Mouse (Mus musculus): ENCODE data around the gene Pdcd11. TPM values are rescaled to one million over a fixed set of nuclear protein-coding genes. Genes with fewer than 3 reads are reported as not detected.
A peak's percentile ranks its signal among the peaks of the same experiment; 100 is the strongest.

Pdcd11 gene
- polyA plus RNA-seq, 1 experiment from 2014 or later, result 7.3 TPM

- Histone ChIP-seq H3K9me3 (ENCODE audit: control insufficient read depth, low read length) (no peaks in the 10 kb centered on the region), H3K4me2 (ENCODE audit: low read length) (peak overlapping the region; percentile 20; the same call in 1 of the 2 replicates), H3K27me3 (ENCODE audit: control insufficient read depth, insufficient read depth, low read length) (no peaks in the 10 kb centered on the region), H3K9ac (replicated peaks; ENCODE audit: low read length) (no peak overlapping the region), H3K4me3 (replicated peaks; ENCODE audit: low read depth, low read length) (no peak overlapping the region), H3K36me3 (ENCODE audit: control insufficient read depth, insufficient read depth, low read length) (no peaks in the 10 kb centered on the region), H3K27ac (replicated peaks; ENCODE audit: low read depth, low read length) (no peak overlapping the region), H3K4me1 (ENCODE audit: control insufficient read depth, insufficient read depth, low read length) (no peaks in the 10 kb centered on the region)
- DNase-seq (peak; percentile 79), ATAC-seq (ENCODE audit: low FRiP score, low TSS enrichment) (no peak)
- 7% methylated on average over 13 of the region's 13 CpGs for WGBS
Measured at GRCm38 (mm10) chr19:47168223-47168622, 77.7 kb downstream of the Pdcd11 start.

GRCm38 (mm10) chr19:47168793-47169412 is 78.3 kb downstream of the Pdcd11 start:
- ATAC-seq (ENCODE audit: low FRiP score, low TSS enrichment), result no peak
- no peak overlapping the region for H3K9ac ChIP-seq (replicated peaks; ENCODE audit: low read length)
- H3K4me1 ChIP-seq (ENCODE audit: control insufficient read depth, insufficient read depth, low read length), result no peaks in the 10 kb centered on the region

GRCm38 (mm10) chr19:47174515-47174914 is 83.9 kb downstream of the Pdcd11 start:
- 0 out of 2 replicates have a peak, but pooled peaks cover under 1% of the 10 kb centered on the region for H3K27me3 ChIP-seq (ENCODE audit: control insufficient read depth, insufficient read depth, low read length)
- H3K4me1 ChIP-seq (ENCODE audit: control insufficient read depth, insufficient read depth, low read length), result no peaks in the 10 kb centered on the region; the same call in 1 of the 2 replicates
- H3K4me2 ChIP-seq (ENCODE audit: low read length), result no peak overlapping the region
- no peak overlapping the region for H3K4me3 ChIP-seq (replicated peaks; ENCODE audit: low read depth, low read length)
- H3K36me3 ChIP-seq (ENCODE audit: control insufficient read depth, insufficient read depth, low read length), result no peaks in the 10 kb centered on the region
- H3K9me3 ChIP-seq (ENCODE audit: control insufficient read depth, low read length), result no peaks in the 10 kb centered on the region
- peak; percentile 58 for DNase-seq
- ATAC-seq (ENCODE audit: low FRiP score, low TSS enrichment), result no peak
- no peak overlapping the region for H3K9ac ChIP-seq (replicated peaks; ENCODE audit: low read length)
- no peak overlapping the region for H3K27ac ChIP-seq (replicated peaks; ENCODE audit: low read depth, low read length)
- 56% methylated on average over 3 of the region's 3 CpGs for WGBS

More at GRCm38 (mm10) chr19:47168793-47169412, 78.3 kb downstream of the Pdcd11 start:
- no peaks in the 10 kb centered on the region for H3K27me3 ChIP-seq (ENCODE audit: control insufficient read depth, insufficient read depth, low read length)
- H3K27ac ChIP-seq (replicated peaks; ENCODE audit: low read depth, low read length), result no peak overlapping the region
- no peak overlapping the region for H3K4me3 ChIP-seq (replicated peaks; ENCODE audit: low read depth, low read length)
- H3K36me3 ChIP-seq (ENCODE audit: control insufficient read depth, insufficient read depth, low read length), result no peaks in the 10 kb centered on the region
- no peak overlapping the region for H3K4me2 ChIP-seq (ENCODE audit: low read length)
- H3K9me3 ChIP-seq (ENCODE audit: control insufficient read depth, low read length), result no peaks in the 10 kb centered on the region
- DNase-seq, result peak; percentile 90
- 25% methylated on average over 11 of the region's 11 CpGs for WGBS

GRCm38 (mm10) chr19:47175472-47175871 is 84.9 kb downstream of the Pdcd11 start:
- Histone ChIP-seq H3K9ac (replicated peaks; ENCODE audit: low read length) (no peak overlapping the region), H3K36me3 (ENCODE audit: control insufficient read depth, insufficient read depth, low read length) (no peaks in the 10 kb centered on the region), H3K4me3 (replicated peaks; ENCODE audit: low read depth, low read length) (no peak overlapping the region), H3K27ac (replicated peaks; ENCODE audit: low read depth, low read length) (no peak overlapping the region), H3K9me3 (ENCODE audit: control insufficient read depth, low read length) (no peaks in the 10 kb centered on the region), H3K27me3 (ENCODE audit: control insufficient read depth, insufficient read depth, low read length) (peaks cover 10% of the 10 kb centered on the region; the same call in 1 of the 2 replicates), H3K4me2 (ENCODE audit: low read length) (no peak overlapping the region), H3K4me1 (ENCODE audit: control insufficient read depth, insufficient read depth, low read length) (no peaks in the 10 kb centered on the region; the same call in 1 of the 2 replicates)
- ATAC-seq (ENCODE audit: low FRiP score, low TSS enrichment) (no peak), DNase-seq (no peak)
- 57% methylated on average over 2 of the region's 2 CpGs for whole genome bisulfite sequencing

- Histone ChIP-seq H3K27me3 (ENCODE audit: control insufficient read depth, insufficient read depth, low read length) (peaks cover 12% of the 10 kb centered on the region; the same call in 1 of the 2 replicates), H3K4me1 (ENCODE audit: control insufficient read depth, insufficient read depth, low read length) (no peaks in the 10 kb centered on the region; the same call in 1 of the 2 replicates), H3K27ac (replicated peaks; ENCODE audit: low read depth, low read length) (no peak overlapping the region), H3K4me3 (replicated peaks; ENCODE audit: low read depth, low read length) (no peak overlapping the region), H3K9me3 (ENCODE audit: control insufficient read depth, low read length) (peaks cover 2% of the 10 kb centered on the region; the same call in 1 of the 2 replicates), H3K36me3 (ENCODE audit: control insufficient read depth, insufficient read depth, low read length) (no peaks in the 10 kb centered on the region), H3K9ac (replicated peaks; ENCODE audit: low read length) (no peak overlapping the region), H3K4me2 (ENCODE audit: low read length) (no peak overlapping the region)
- 79% methylated on average over 2 of the region's 2 CpGs for WGBS
- no peak for ATAC-seq (ENCODE audit: low FRiP score, low TSS enrichment)
- no peak for DNase-seq
Measured at GRCm38 (mm10) chr19:47176916-47177505, 86.4 kb downstream of the Pdcd11 start.

- Histone ChIP-seq H3K4me3 (replicated peaks; ENCODE audit: low read depth, low read length) (peak overlapping the region; percentile 68; the same call in 1 of the 2 replicates), H3K9ac (replicated peaks; ENCODE audit: low read length) (no peak overlapping the region; the same call in 1 of the 2 replicates), H3K9me3 (ENCODE audit: control insufficient read depth, low read length) (peaks cover 3% of the 10 kb centered on the region; the same call in 1 of the 2 replicates), H3K4me2 (ENCODE audit: low read length) (peak overlapping the region; percentile 93), H3K36me3 (ENCODE audit: control insufficient read depth, insufficient read depth, low read length) (no peaks in the 10 kb centered on the region), H3K27ac (replicated peaks; ENCODE audit: low read depth, low read length) (peak overlapping the region; percentile 72; the same call in 1 of the 2 replicates), H3K4me1 (ENCODE audit: control insufficient read depth, insufficient read depth, low read length) (no peaks in the 10 kb centered on the region; the same call in 1 of the 2 replicates), H3K27me3 (ENCODE audit: control insufficient read depth, insufficient read depth, low read length) (peaks cover 12% of the 10 kb centered on the region; the same call in 1 of the 2 replicates)
- 0 out of 2 replicates have a peak, but pooled peaks have one; percentile 8 for ATAC-seq (ENCODE audit: low FRiP score, low TSS enrichment)
- 25% methylated on average over 10 of the region's 10 CpGs for WGBS
- DNase-seq, result peak; percentile 51
Measured at GRCm38 (mm10) chr19:47178001-47178400, 87.4 kb downstream of the Pdcd11 start.

GRCm38 (mm10) chr19:47178431-47179271 is 88.1 kb downstream of the Pdcd11 start, which contains the start of gene Neurl1a:
Gene Neurl1a, plus strand, starts transcription at chr19:47178820.
- Histone ChIP-seq H3K9ac (replicated peaks; ENCODE audit: low read length) (peak within 1 kb of the TSS; percentile 67), H3K4me2 (ENCODE audit: low read length) (peak within 1 kb of the TSS; percentile 93), H3K4me1 (ENCODE audit: control insufficient read depth, insufficient read depth, low read length) (no peaks in the 10 kb centered on the region; the same call in 1 of the 2 replicates), H3K27ac (replicated peaks; ENCODE audit: low read depth, low read length) (peak within 1 kb of the TSS; percentile 72), H3K4me3 (replicated peaks; ENCODE audit: low read depth, low read length) (peak within 1 kb of the TSS; percentile 68), H3K36me3 (ENCODE audit: control insufficient read depth, insufficient read depth, low read length) (no peaks in the 10 kb centered on the region), H3K9me3 (ENCODE audit: control insufficient read depth, low read length) (peaks cover 3% of the 10 kb centered on the region; the same call in 1 of the 2 replicates), H3K27me3 (ENCODE audit: control insufficient read depth, insufficient read depth, low read length) (peaks cover 12% of the 10 kb centered on the region; the same call in 1 of the 2 replicates)
- DNase-seq (peak; percentile 88), ATAC-seq (ENCODE audit: low FRiP score, low TSS enrichment) (peak; percentile 63)
- under 1% methylated on average over 76 of the region's 98 CpGs for WGBS

GRCm38 (mm10) chr19:47179272-47179809 is 88.8 kb downstream of the Pdcd11 start:
- Histone ChIP-seq H3K4me1 (ENCODE audit: control insufficient read depth, insufficient read depth, low read length) (no peaks in the 10 kb centered on the region; the same call in 1 of the 2 replicates), H3K36me3 (ENCODE audit: control insufficient read depth, insufficient read depth, low read length) (no peaks in the 10 kb centered on the region), H3K9ac (replicated peaks; ENCODE audit: low read length) (peak overlapping the region; percentile 67), H3K27me3 (ENCODE audit: control insufficient read depth, insufficient read depth, low read length) (peaks cover 12% of the 10 kb centered on the region; the same call in 1 of the 2 replicates), H3K9me3 (ENCODE audit: control insufficient read depth, low read length) (peaks cover 3% of the 10 kb centered on the region; the same call in 1 of the 2 replicates), H3K4me3 (replicated peaks; ENCODE audit: low read depth, low read length) (peak overlapping the region; percentile 68), H3K27ac (replicated peaks; ENCODE audit: low read depth, low read length) (peak overlapping the region; percentile 72), H3K4me2 (ENCODE audit: low read length) (peak overlapping the region; percentile 93)
- DNase-seq, result peak; percentile 73
- under 1% methylated on average over 38 of the region's 42 CpGs for WGBS
- peak; percentile 29; the same call in 1 of the 2 replicates for ATAC-seq (ENCODE audit: low FRiP score, low TSS enrichment)
